Mouse (Mus musculus): ENCODE measurements around the gene Nbl1.

Gene Nbl1

DNA sequence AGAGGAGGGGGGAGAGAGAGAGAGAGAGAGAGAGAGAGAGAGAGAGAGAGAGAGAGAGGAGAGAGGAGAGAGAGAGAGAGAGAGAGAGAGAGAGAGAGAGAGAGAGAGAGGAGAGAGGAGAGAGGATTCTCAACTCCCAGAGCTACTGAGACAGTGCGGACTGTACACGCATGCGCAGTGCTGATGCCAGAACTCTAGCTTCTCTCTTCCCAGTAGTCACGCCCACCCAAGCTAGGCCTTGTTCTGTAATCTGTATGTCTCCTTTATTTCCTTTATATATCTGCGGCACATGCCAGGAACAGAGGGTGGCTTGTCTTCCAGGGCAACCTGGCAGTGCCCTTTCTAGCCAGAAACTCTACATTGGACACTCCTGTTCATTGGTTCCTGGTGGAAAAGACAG is 28.0 kb downstream of the Nbl1 start:
- DNase-seq (ENCODE audit: low spot score), result no peak

DNA sequence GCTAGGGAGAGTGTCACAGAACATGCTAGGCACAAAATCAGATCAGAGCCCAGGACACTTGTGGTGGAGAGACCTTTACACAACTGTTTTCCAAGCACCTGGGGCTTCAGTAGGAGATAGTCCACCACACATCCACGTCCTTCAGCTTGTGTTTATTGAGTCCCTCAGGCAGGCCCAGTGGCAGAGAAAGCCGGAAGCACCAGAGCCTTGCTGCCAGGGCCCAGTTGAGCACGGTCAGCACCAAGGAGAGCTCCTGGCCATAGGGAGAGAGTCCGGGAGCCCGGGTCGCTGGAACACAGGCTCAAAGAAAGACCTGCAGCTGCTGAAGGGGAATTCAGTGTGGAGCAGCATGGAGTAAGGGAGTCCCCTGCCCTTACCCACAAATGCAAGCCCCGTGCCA is 33.2 kb downstream of the Nbl1 start:
- DNase-seq (ENCODE audit: low spot score), result no peak

DNA sequence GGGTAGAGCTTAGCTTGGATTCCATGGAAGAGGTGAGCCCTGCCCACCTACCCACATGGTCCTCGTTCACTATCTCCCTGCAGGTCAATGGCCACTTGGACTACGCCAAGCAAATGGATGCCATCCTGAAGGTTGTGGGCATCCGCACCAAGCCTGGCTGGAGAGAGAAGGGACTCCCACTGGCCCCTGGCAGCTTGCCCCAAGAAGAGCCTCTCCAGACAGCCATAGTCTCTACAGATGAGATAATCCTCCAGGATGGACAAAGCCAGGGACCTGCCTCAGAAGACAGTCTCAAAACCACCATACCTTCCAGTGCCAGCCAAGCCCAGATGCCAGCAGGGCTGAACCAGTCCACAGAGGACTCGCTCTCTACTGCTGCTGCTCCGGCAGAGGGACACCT is 34.8 kb downstream of the Nbl1 start:
- no peak for DNase-seq (ENCODE audit: low spot score)

DNA sequence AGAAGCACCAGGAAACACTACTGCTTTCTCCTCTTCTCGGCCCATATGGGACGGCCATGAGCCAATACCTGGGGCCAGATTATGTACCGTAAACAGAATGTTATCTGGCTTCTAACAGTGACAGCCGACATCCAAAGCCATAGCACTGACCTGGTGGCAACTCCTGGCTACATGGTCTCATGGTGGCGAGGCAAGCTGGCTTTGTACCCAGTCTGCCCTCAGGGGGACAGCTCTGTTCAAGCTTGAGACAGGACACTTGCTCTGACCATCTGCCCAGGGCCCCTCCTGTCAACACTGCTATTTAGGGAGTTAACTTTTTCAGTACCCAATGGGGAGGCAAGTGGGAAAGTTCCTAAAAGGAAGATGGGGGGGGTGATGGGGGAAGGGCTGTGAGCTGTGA is 35.5 kb downstream of the Nbl1 start:
- DNase-seq (ENCODE audit: low spot score), result no peak

DNA sequence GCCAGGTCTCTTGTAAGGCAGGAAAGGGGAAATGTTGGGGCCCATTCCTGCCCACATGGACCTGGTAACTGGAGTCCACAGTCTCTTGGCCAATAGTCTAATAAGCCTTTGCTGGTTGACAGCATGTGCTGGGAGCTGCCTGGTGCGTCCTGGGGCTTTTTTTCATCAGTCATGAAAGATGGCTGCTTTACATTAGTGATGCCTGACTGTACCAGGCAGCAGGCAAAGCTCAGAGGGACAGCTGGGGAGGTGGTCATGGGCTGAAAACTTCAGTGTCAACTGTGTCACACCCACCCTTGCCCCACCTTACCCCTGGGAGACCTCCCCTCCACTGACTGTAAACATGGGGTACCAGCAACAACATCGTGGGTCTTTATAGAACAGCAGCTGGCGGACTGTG is 37.0 kb downstream of the Nbl1 start:
- DNase-seq (ENCODE audit: low spot score), result no peak

DNA sequence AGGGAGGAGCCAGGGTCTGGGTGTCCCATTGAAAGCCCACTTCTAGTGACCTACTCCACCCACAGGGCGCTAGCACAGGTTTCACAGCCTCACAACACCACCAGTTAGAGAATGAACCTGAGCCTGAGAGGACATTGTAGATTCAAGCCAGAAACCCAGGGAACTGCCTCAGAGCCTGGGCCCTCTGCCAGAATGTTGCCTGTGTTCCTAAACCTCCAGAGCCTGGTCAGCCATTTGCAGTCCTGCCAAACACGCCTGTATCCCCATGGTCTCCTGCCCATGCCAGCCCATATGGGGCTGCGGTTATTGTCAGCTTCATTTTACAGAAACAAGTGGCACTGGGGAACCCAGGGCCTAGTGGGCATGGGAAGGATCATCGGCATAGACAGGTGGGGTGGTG is 37.5 kb downstream of the Nbl1 start:
- DNase-seq (ENCODE audit: low spot score), result no peak

DNA sequence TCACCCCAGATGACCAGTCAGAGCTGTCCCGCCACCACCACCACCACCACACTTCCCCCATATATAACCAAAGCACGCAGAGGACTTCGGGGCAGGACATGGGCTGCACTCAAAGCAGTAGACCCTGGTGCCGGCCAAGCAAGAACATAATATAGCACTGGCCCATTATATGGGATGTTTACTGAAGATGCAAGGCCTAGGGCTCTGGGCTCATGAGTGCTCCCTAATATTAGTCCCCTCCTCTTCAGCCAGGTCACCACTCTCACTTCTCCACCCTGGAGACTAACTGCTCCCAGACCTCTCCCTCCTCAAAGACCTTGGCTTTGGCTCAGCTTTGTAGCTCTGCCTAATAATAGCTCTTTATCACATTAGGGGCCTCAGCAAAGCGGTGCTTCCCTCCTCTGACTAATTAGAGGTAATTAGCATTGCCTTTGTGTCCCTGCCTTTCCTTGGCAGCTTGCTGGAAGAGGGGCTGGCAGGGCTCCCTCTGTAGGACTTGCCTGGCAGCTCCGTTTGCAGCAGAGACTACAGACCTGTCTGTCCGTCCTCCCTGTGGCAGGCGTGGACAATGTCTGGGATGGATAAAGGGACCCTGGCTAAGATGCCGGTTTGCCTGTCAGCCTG is 38.4 kb downstream of the Nbl1 start:
- DNase-seq (ENCODE audit: low spot score), result no peak

DNA sequence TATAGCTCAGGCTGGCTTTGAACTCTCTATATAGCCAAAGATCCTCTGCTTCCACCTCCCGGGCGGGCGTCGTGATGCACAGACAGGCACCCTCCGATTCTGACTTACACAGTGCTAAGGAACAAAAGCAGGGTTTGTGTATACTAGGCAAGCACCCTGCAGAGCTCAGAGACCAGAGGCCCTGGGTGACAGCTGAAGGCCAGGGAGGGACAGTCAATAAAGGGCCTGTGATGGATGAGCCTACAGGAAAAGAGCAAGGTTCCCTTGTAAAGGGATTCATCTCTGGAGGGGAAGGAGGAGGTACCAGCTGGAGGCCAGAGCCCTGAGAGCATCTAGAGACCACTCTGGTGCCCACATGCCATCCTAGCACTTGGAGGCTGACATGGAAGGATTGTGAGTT is 39.4 kb downstream of the Nbl1 start:
- DNase-seq (ENCODE audit: low spot score), result no peak

DNA sequence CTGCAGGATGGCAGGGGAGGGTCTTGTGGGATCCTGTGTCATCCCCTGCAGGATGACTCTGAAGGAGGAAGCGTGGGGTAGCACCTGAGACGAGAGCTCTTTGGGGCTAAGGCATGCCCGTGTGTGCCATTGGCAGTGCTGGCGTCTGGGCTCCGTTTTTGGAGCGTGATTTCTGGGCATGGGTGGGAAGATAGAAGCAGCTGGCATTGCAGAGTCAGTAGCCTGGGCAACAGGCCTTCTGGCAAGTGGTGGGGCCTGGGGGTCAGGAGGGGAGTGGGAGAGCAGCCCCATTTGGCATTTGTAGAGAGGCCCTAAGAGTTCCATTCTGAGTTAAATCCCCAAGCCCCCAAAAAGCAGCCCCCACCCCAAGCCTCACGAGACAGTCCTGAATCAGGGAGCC is 40.0 kb downstream of the Nbl1 start:
- no peak for DNase-seq (ENCODE audit: low spot score)

DNA sequence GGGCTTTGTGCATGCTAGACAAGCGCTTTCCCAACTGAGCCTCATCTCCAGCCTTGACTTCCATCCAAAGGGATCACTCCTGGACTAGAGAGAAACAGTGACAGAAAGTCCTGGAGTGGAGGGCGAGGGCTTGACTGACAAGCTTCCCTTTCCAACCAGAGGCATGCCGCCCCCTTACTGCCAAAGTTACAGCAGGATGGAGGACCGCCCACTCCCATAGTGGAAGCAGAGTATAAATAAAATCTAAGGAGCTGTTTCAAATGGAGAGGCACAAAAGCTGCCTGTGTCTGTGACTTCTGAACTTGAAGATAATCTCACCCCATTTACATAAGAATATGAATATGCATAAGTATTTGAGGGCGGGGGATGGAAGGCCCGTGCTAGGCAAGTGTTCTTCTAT is 44.3 kb downstream of the Nbl1 start:
- DNase-seq (ENCODE audit: low spot score), result no peak

DNA sequence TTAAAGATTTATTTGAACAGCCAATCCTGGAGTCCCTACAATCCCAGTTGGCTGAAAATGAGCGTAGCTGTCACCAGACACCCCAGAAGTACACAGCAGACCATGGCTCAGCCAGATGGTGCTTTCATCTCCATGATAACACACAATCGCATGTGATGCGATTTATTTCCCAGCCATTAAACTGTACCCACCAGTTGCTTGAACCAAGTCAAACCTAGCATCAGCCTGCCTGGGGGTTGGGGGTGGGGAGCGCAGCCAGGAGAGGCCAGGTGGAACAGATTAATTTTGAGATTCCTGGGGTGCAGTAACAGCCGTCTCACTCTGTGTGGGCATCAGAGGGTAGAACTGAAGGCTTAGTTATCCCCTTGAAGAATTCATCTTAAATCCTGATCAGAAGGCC is 46.4 kb downstream of the Nbl1 start:
- no peak for DNase-seq (ENCODE audit: low spot score)

DNA sequence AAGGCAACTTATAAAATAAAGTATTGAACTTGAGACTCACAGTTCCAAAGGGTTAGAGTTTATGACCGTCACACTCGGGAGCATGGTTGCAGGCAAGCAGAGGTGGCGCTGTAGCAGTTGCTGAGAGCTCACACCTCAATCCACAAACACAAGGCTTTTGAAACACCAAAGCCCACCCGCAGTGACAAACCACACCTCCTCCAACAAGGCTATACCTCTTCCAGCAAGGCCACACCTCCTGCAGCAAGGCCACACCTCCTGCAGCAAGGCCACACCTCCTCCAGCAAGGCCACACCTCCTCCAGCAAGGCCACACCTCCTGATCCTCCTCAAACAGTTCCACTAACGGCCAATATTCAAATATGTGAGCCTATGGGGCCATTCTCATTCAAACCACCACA is 48.2 kb downstream of the Nbl1 start:
- DNase-seq (ENCODE audit: low spot score), result no peak

DNA sequence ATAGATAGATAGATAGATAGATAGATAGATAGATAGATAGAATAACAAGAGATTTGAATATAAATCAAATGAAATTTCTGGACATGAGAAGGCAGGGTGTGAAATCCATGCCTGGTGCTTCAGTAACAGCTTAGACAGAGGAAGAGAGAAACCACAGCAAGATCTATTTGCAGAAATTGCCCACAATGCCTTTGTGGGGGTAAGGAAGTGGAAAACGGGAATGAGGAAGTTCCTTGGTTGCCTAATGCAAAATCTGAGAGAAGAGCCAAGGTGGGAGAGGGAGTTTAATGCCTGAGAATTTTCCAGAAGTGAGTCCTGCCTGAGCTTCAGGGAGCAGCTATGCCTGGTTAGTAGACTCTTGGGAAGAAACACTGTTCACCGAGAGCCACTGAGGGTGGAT is 49.2 kb downstream of the Nbl1 start:
- DNase-seq (ENCODE audit: low spot score), result no peak

DNA sequence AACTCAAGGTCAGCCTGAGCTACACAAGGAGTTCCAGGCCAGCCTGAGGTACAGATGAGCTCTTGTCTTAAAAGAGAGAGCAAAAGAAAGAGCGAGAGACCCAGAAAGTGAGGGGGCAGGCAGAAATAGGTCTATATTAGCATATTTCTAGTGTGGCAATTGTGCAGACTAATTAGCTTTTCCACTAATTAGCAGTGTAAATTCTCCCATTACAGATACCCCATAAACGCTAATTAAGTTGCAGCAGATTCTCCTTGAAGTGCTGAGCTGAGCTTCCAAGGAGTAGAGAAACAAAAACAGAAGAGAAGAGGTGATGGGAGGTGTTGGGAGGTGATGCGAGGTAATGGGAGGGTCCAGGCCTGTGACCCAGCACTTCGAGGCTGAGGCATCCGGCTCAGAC is 50.2 kb downstream of the Nbl1 start:
- no peak for DNase-seq (ENCODE audit: low spot score)

DNA sequence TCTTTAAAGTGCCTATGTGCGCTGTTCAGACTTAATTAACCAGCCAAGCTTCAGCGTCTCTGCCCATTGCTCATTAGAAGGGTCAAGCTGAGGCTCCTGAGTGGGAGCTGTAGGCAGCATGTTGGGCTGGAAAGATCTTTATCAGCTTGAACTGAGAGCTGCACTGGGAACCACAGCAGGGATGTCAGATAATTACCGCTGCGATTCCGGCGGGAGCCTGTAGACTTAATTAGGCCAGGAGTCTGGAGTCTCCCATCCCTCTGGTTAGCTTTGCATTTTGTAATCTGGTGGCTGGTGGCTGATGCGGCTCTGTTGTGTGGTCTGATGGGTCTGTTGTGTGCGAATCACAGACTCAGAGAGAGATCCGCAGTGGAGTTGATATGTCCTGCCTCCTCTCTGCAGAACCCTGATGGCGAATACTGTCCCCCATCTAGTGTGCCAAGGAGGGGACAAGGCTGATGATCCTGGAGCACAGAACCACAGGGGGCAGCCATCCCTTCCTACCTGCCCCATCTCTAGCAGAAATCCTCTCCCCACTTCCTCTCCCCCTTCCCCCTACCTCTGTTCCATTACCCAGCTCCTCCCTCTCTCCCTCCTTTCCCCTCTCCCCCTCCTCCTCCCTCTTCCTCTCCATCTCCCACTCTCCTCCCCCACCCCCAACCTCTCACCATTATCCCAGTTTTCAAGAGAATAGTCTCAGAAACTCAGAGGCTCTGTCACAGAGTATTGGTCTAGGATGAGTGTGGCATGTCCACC is 52.5 kb downstream of the Nbl1 start:
- no peak for DNase-seq (ENCODE audit: low spot score)

DNA sequence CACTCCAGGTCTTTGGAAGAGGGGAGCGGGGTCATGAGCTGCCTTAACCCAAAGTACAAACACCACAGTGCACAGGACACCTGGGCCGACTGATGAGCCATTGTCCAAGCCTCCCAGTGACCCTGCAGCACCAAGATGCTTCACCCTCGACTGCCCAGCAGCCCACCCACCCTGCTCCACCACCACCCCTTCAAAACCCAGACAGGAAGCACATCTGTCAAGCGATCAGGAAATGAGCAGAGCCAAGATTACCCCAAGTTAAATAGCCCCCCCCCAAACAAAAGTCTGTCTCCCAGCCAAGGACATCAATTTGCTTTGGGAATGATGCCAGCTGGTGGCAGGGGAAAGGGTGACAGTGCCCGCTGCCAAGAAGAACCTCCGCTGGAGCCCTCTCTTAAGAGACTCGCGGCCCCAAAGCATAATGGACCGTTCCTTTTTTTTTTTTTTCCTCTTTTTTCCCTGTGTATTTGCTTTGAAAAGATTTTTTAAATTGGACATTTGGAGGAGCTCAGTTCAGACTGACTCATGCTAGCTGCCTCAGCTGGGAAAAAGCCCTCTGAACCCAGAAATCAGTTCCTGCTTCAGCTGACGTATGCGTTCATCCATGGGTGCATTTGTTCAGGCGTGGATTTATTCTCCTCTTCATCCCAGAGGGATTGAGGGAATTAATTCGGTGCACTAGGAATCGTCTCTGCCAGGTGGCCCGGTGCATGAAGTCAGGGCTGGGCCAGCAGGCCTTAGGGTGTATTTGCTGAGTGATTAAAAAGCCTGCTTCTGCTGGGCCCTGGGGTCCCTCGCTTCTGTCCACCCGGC is 54.8 kb downstream of the Nbl1 start:
- DNase-seq (ENCODE audit: low spot score), result no peak

DNA sequence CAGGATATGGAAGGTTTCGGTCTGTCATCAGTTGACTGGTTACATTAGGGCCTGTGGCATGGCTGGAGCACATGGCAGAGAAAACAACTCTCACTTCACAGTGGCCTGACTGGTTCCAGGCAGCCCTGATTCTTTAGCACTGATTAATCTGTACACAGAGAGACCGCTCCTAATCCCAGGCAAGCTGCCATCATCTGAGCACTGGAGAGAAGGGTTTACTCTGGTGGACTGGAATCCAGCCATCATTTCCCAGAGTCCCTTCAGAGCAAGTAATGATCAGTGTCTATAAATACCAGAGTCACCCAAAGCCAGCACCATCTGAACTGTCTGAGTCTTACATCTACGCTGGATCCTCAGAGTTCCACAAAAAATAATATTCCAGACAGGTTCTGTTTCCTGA is 57.0 kb downstream of the Nbl1 start:
- DNase-seq (ENCODE audit: low spot score), result no peak

DNA sequence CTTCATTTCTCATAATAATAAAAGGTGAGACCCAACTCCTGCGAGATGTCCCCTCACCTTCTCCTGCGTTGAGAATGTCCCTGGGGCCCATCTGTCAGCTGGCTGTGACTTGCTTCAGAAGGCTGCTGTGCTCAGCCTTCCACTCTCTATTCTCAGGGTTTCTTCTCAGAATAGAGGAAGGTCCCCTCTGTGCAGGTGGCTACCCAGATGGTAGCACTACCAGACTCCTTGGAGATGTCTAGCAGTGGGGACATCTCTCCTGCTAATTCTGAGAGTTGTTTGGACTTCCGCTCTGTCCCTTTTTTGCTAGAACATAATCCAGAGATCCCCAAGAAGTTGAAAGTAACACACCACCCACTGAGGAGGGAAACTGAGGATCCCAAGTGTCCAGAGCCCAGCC is 57.9 kb downstream of the Nbl1 start:
- DNase-seq (ENCODE audit: low spot score), result no peak

DNA sequence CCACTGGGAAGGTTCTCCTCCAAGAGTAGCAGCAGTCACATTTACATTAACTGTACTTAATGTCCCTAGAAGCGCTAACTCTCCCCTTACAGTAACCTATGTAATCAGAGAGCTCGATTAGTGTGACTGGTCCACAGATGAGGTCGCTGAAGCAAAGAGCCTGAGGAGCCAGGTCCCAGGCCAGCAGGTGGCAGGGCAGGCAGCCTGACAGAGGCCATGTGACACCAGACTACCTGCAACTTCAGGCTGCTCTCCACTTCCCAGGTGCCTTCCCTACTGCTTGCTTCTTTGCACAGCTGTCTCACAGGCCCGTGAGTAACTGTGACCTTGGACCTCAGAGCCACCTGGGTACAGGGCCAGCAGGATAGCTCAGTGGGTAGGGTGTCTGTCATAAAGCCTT is 58.3 kb downstream of the Nbl1 start:
- DNase-seq (ENCODE audit: low spot score), result no peak

DNA sequence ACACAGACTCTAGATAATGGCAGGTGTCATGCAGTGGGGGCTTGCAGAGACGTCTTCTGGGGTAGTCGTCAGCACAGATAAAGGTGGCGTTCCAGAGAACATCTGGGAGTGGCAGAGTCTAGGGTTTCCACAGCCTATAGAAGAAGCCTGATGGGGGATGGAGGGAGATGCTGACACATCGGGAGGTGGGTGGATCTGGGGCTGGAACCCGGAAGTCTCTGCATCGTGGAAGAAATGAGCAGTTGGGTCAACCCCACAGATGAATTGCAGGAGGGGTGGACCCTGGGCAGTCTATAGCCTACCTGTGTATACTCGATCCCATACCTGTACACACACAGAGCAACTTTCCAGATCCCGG is 58.8 kb downstream of the Nbl1 start:
- DNase-seq (ENCODE audit: low spot score), result no peak

DNA sequence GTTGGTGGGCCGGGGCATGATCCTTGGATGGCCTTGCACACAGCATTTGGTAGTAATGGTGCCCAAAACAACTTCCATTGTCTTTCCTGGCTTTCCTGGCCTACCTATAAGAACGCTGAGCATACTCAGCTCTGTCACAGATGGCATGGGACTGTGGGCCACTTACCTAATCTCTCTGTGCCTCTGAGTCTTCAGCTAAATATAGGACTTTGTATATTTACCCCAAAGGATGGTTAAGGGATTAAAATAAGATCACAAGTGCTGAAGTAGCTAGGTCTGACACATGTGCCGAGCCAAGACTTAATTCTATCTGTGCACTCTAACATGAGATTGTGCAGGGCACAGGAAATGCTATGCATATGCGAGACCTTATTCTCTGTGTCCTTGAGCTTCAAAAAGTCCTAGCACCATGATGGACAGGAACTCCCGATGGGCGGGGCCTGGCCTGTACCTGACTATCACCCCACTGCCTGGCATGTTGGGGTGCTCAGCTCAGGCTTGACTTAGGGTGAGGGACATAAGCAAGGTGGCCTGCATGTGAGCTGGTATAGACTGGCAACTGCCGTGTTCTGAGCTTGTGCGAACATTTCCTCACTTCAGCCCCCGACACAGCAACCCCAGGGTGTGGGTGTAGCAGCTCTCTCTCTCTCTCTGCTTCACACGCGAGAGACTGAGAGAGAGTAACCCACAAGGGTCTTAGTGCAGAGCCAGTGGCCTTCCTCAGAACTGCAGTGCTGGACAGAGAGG is 59.4 kb downstream of the Nbl1 start:
- no peak for DNase-seq (ENCODE audit: low spot score)

DNA sequence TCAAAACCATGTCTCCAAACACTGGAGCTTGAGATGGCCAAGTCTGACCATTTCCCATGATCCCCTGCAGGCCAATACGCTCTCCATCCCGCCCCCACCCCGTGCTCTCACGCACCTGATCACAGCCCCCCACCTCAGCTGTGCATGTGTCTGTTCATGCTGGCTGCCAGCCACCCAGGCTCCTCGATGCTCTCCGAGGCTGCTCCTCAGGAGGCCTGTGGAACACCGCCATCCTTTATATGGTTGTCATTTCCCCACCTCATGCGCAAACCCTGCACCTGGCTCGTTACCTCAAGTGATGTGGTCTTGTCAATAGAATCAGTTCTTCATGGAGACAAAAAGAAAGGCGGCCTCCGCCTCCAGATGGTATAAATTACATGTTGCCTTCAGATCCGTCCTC is 60.3 kb downstream of the Nbl1 start:
- DNase-seq (ENCODE audit: low spot score), result no peak
